Mouse (Mus musculus): ENCODE data around the gene Mindy4.

The Mindy4 gene

DNA sequence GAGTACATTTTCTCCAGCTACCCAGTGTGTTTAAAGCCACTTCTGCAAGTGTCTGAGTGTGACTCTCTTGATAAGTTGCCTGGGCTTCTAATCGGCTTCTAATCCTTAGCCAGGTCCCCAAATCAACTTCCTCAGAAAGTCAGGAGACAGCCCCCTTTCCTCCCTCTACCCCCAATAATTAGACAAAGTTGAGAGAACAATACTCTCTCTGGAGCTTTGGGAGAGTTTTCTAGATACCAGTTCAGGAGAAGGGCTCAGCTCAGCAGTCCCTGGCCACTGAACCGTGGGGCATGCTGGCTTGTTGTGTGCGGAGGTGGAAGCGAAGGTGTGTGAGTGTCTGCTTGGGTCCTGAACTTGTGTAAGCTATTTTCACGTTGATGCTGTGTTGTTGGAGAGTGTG lies 134.1 kb downstream of the Mindy4 start:
- intact Hi-C loops (cut with DNase I), result no loop called here

DNA sequence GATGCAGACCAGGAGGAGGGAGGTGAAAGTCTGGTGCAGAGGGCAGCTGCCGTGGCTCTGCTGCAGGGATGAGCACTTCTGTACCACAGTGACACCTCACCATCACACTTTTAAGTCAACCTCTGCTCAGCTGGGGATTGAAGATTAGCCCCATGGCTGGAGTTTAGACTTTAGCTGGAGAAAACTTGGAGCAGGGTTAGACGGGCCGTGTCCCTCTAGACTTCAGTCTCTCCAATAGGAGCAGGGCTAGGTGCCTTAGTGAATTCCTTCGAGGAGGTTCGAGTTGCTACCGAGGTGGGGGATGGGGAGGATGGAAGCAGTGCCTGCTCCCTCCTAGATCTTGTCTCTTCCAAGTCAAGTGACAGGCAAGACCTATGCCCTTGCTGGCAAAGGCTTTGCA lies 134.9 kb downstream of the Mindy4 start:
- intact Hi-C loops (cut with DNase I), result no loop called here

DNA sequence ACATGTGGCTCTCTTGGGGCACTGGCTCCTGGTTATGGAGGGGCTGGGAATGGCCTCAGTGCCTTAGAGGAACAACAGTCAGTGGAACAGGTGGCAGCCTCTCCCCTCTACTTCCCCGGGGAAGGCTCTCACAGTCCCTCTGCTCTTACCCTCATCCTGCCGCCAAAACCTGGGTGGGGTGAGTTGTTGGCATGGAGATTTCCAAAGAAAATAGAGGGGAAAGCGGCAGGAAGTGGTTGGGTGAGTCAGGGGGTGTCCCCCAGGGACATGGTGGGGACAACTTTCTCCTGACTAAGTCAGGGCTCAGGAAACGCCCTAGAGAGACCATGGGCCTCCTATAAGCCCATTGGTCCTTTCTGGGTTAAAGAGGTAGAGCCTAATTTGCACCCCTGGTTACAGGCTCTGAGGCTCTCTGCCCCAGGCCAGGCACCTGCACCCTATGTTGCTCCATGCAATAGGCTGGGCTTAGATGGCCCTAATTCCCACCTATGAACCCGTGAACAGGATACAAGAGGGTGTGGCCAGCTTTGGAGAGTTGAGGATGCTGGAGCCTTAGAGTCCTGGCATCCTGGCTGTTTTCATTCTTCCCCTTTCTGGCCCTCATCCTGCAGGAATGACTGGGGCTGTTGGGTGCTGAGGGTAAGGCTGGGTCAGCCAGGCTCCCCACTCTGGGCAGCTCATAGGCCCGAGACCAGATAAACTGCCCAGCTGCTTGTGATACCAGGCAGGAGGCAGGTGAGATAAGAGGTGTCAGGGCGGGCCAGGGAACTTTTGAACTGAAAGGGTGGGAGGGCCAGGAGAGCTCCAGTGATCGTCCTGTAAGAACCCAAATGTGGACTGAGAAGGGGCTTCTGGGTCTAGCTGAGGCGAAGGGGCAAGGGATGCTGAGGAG lies 136.0 kb downstream of the Mindy4 start:
- intact Hi-C loops (cut with DNase I), result no loop called here

DNA sequence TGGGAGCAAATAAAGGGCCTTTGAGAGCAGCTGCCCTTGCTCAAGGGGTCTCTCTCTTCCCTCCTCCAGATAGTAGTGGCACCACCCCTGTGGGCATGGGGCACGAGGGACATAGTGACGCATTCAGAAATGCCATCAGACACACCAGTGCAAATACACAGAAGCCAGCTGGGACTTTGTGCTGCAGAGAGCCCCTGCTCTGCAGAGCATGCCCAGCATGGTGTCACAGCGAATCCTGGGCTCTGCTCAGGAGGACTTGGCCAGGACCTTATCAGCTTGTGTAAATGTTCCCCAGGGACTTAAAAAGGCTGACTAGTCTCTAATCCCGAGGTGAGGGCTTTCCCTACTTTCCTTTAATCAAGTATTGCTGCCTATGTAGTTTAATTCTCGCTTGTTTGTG lies 138.5 kb downstream of the Mindy4 start:
- intact Hi-C loops (cut with DNase I), result no loop called here

DNA sequence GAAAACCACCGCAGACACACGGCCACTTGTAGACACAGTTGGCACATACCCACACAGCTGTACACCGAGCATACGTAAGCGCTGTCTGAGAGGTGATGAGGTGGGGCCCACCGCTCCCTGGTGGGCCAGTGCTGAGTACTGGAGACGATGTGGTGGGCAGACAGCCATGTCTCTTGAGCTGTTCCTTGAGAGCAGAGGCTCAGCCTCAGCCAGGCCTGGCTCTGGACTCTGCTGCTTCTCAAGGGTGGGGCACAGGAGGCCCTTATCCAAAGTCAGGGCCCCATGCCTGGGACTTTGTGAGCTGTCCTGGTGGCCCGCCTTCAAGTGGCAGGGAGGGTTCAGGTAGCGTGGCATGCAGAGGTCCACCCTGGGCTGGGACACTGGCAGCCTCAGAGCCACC lies 139.1 kb downstream of the Mindy4 start:
- intact Hi-C loops (cut with DNase I), result no loop called here

DNA sequence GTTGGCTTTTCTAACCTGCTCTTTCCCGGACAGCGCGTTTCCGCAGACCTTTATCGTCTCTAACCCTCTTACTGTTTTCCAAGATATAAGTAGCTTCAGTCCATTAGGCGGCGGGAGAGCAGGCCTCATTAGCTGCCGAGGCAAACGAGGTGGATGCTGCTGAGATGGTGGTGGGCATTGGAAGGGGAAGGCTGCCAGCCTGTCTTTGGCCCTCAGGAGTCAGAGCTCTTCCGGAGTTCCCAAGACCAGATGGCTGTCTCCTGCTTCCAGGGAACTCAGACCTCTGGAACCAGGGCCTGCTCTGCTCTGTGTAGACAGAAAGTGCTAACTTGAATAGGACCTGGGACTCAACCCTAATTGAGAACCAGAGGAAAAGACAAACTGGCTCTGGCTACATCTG lies 140.3 kb downstream of the Mindy4 start:
- intact Hi-C loops (cut with DNase I), result no loop called here

DNA sequence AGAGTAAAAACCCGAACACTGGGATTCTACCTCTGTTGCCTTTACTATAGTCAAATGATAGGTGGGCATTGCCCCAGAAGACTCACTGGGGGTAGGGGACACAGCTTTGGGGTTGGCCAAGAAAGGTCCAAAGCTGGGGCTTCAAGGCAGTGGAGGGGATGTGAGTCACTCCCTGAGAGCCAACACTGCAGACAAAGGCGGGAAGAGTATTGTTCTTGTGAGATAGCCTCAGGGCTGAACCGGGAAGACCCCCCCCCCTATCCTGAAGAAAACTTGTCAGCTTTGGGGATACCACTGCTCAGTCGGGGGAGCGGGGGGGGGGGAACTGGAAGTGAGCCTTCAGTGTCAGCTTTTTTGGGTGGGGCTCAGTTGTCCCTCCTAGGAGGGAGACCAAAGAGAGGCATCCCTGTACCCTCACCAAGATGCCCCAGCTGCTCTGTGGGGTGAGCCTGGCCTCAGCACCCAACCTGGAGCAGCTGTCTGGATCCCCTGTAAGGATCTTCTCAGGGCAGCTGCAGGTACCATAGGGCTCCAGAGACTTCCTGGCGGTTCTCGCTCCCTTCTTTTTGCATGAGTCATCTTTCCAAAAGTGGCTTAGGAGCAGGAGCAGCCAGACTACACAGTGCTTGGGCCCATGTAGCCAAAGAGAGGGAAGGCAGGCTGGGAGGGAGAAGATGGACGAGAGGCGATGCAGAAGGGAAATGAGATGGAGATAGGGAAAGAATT lies 141.3 kb downstream of the Mindy4 start:
- intact Hi-C loops (cut with DNase I), result no loop called here

DNA sequence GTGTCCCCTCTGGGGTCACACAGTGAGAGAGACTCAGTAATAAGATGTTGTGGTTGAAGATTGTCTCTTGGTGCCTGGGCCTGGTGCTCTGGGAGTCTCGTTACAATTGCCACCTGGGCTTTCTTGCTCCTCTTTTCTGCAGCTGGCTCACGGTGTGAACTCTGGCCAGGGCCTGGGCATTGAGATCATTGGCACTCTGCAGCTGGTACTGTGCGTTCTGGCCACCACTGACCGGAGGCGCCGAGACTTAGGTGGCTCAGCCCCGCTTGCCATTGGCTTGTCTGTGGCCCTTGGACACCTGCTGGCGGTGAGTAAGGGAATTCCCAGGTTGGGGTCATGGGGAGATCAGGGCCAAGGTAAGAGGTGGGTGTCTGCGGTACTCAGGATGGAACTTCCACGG lies 142.1 kb downstream of the Mindy4 start:
- intact Hi-C loops (cut with DNase I), result no loop called here

DNA sequence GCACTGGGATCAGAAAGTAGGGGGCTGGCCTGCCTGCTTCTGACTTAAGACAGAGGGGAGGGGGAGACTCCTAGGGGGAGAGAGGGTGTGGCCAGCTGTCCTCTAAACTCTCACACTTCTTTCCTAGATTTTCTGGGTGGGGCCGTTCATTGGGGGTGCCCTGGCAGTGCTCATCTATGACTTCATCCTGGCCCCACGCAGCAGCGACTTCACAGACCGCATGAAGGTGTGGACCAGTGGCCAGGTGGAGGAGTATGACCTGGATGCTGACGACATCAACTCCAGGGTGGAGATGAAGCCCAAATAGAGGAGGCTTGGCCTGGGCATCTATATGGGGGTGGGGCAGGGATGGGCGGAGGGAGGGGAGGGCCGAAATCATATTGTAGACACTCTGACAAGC lies 143.3 kb downstream of the Mindy4 start:
- intact Hi-C loops (cut with DNase I), result no loop called here

DNA sequence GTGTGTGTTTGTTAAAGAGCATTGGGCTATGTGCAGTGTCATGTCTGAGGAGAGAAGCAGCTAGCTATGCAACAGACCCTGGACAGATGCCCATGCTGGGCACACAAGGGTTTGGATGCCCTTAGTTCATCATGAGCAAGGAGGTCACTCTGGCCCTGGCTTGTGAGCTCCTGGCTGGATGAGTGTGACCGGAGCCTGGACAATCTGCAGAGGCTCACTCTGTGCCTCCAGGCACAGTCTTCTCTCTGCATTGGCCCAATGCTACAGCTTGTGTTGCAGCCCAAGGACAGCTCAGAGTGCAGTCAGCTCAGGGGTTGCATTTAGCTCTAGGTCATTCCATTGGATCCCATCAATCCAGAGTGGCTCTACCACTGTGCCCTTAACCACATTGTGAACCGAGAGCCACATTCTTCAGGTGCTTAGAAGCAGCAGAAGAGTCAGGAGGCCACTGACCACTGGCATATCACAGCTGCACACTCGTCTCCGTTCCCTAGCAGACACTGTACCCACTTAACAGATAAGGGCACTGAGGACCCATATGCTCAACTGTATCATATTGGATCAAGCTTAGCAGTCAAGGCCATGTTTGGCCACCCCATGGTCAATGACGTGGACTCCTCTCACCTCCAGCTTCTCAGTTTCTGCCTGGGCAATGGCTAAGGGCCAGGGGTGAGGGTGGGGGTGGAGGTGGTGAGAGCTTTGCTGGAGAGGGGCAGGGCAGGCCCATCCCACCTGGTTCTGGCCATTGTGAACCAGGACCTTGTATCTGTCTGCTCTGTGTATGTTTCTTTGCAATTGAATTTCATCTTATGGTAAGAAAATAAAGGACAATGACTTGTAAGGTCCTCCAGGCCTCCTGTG lies 144.8 kb downstream of the Mindy4 start:
- intact Hi-C loops (cut with DNase I), result no loop called here

DNA sequence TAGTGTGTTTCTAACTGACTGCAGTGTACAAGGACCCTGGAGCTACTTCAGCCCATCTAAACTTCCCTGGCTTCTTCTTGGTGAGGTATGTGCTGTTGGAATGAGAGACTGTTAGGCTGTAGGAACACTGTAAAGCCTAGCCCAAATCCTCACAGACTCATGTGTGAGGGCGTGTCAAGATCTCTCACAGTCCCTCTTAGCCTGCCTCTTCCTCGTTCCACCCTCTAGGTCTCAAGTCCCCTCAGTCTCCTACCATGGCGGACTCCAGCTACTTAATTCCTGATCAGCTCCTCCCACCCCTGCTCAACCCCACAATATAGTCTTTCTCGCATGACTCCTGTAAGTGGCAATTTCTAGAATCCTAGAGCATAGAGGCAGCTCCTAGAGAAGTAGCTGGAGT lies 146.0 kb downstream of the Mindy4 start:
- intact Hi-C loops (cut with DNase I), result no loop called here

DNA sequence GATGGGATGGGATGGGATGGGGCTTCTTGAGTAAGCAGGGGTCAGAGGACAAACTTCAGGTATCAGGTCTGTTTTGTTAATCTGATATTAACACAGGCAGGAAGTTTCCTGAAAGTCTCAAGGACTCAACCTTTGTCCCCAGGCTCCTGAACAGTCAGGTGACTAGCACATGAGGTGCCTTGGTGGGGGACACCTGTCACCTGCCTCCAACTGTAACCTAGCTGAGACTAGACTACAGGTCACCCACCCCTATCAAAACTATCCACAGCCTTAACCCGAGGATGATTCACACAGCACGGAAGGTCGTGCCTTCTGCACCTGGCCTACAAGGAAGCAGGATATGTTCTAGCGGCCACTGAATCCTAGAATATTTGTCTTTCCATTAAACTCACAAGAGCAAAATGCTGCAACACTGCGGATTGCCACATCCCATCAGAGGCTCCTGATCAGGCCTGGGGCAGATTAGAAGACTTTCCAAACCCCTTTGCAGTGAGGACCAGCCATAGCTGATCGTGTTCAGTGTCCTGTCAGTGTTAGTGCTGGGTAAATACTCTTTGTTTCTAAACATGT lies 147.3 kb downstream of the Mindy4 start:
- intact Hi-C loops (cut with DNase I), result no loop called here

DNA sequence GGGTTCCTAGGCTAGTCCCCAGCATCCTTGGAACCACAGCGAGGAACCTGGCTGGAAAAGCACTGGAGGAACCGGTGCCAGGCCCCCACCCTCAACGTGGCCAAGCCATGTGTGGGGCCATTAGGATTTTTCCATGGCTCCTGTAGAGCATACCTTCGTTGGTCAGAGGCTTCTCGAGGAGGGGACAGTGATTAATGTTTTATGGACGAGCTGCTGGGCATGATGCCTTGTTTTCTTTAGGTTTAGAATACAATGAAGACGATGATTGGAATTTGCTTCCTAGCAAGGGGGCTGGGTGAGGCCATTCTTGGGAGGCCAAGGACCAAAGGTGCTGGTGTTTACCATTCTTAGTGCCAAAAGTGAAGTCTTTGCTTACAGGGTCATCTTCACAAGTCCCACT lies 148.5 kb downstream of the Mindy4 start:
- intact Hi-C loops (cut with DNase I), result no loop called here

DNA sequence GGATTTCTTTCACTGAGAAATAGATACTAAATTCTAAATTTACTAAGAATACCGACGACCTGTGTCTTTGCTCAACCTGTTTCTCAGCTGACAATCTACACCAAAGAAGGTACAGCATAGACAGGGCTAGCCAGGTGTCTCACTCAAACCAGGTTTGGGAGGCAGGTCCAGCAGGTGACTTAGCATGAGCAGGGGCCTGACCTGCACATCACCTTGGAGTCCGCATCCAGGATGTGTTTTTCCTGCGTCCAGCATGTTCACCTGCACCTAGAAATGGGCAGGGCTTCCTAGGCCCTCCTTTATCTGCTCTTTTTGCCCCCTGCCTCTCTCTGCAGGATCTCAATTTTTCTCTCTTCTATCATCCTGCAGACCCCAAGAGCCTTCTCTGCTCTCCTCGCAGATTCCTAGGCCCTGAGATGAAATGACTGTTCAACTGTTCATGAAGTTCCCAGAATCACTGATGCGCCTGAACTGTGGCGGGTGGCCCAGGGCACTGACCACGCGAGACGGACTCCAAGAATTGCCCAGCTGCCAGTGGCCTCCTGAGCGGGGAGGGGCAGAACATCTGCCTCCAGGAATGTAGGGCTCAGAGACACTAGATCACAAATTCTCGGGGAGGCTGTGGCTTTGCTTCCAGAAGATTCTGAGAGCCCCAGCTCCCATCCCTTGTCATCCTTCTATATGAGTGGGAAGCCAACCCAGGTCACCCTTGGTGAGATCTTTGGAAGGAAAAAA lies 150.7 kb downstream of the Mindy4 start:
- intact Hi-C loops (cut with DNase I), result no loop called here

DNA sequence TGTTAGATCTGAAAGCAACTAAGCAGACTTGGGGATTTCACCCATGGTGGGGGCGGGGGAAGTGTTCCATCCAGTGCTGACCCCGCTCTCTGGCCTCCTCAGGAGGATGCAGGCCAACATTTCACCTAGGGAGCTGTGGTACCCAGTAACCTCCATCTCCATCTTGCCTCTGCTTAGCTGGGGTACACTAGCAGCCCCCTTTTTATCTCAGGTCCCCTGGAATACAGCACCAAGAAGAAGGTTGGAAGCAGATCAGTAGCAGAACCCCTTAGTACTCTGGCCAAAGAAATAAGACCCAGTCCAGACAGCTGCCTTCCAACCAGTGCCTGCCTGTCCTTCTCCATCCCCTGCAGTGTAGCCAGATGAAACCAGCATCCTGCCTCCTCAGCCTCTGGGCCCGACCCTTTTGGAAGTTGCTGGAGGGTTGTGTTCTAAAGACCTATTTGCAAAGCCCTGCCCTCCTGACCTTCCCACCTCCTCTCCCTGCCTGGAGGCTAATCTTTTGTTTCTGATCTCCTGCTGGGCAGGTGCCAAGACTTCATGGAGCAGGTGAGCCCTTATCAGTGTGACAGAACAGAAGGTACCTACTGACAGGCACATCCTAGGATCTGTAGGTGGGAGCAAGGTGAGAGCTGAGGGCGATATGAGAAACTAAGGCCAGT lies 151.4 kb downstream of the Mindy4 start:
- intact Hi-C loops (cut with DNase I), result no loop called here

DNA sequence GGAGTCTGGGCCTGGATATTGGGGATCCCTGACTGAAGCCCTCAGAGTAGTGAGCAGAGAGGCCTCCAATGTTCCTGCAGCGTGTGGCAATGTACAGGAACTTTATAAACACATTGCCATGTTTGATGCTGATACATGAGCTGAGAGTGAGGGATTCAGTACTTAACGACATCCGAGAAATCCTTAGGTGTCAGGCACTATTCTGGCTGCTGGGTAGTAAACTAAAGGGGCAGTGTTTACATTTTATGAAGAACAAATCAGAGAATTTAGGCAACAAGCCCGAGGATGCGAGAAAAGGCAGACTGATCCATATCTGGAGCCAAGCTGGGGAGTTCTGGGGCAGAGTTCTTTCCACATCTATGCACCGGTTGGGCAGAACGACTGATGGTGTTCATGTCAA lies 152.4 kb downstream of the Mindy4 start:
- intact Hi-C loops (cut with DNase I), result no loop called here

DNA sequence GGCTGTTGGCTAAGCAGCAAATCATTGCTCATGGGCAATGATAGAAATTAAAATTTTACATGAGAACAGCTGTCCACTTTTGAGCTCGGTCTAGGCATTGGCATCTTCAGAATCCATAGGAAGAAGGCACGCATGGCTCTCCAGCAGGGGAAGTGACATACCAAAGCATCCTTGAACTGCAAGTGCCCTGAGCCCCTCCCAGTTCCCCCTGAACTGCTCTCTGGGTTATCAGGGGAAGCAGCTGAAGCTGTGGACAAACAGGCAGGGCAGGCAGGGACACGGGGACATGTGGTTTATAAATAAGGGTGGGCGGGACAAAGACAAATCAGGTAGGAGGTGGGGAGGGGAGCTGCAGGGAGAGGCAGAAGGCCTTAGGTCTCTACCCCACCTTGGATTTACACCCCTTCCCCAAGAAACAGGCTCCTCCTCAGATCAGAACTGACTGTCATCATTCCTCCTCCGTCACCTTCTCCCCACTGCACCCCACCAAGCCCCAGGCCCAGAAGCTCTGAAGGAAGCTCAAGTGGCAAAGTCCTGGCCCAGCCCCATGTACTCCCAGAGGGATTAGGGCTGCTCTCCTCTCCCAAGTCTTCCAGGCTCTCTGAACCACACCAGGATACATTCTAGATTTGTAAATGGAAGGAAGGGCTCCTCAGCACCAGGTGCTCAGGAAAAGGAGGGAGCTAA lies 153.0 kb downstream of the Mindy4 start:
- intact Hi-C loops (cut with DNase I), result no loop called here

DNA sequence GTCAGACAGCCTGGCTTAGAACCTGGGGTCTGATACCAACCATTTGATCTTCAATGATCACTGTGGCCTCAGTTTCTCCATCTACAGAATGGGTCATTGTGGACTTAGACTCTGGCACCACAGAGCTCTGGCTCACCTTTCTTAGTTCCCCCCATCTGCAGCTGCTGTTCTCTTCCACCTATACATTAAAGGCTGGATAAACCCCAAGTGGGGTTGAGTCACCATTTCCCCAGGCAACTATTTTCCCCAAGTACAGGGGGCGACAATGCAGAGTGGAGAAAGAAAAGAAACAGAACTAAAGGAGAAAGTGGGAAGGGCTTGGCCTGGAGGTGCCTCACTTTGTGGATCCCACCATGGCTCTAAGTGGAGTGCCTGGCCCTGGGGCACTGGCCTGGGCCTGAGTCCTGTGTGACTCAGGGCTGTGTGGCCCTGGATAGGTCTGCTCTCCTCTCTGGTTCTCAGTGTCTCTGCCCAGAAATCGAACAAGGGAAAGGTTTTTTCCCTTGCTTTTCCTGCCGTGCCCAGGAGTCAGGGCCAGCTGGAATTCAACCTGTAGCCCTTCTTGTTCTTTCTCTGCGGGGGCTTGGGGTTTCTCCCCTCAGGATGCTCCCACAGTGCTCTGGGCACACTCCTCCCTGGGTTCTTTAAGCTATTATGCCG lies 153.9 kb downstream of the Mindy4 start:
- intact Hi-C loops (cut with DNase I), result no loop called here

DNA sequence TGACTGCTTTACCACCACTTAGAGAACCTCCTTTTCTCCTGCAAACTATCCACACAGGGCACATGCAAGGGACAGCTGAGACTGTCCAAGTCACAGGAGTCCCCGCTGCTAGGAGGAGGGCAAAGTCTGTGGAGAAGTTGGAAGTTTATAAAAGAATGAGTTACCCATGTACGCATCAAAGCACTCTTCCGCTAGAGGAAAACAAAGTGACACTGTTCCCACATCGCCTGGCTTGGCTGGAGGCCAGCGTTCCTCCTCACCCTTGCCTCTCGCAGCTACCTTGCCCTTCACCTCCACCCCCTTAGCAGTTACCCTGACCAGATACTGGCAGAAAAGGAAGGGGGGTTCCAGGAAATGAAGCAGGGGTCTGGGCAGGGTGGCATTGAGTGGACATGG lies 154.5 kb downstream of the Mindy4 start:
- intact Hi-C loops (cut with DNase I), result no loop called here

All from adrenal gland (tissue).